Mouse (Mus musculus): Measurements from ENCODE around the gene Zfp334. TPM values are rescaled to one million over a fixed set of nuclear protein-coding genes. Genes with fewer than 3 reads are reported as not detected.

Zfp334 gene
- polyA plus RNA-seq, 1 experiment from 2014 or later: 3.6 TPM

- WGBS: under 1% methylated on average over 13 of the region's 13 CpGs
- Histone ChIP-seq H3K27me3 (ENCODE audit: insufficient read depth, low read length) (no peaks in the 10 kb centered on the region), H3K9me3 (replicated peaks; ENCODE audit: low read length) (no peaks in the 10 kb centered on the region), H3K27ac (no peak overlapping the region), H3K36me3 (ENCODE audit: insufficient read depth, low read length) (no peaks in the 10 kb centered on the region), H3K4me1 (replicated peaks; ENCODE audit: insufficient read depth, low read length) (no peaks in the 10 kb centered on the region; the same call in 1 of the 2 replicates), H3K4me2 (ENCODE audit: low read length) (peak overlapping the region; percentile 46), H3K9ac (ENCODE audit: low read depth, low read length) (no peak overlapping the region), H3K4me3 (replicated peaks; ENCODE audit: low read depth, low read length) (peak overlapping the region; percentile 6; the same call in 1 of the 2 replicates)
- ATAC-seq (replicated peaks; ENCODE audit: low FRiP score, low read depth) (no peak), DNase-seq (ENCODE audit: low spot score) (peak; percentile 34)
- no peak for TF ChIP-seq CTCF (IDR thresholded peaks at IDR 0.05; ENCODE audit: low read depth)
Measured at GRCm38 (mm10) chr2:165367868-165368439, 20.1 kb downstream of the Zfp334 start.

- peak; percentile 72 for ATAC-seq (replicated peaks; ENCODE audit: low FRiP score, low read depth)
- 0 out of 2 replicates have a peak overlapping the region, but pooled peaks have one; percentile 11 for H3K4me2 ChIP-seq (ENCODE audit: low read length)
- H3K27ac ChIP-seq: no peak overlapping the region
- H3K4me3 ChIP-seq (replicated peaks; ENCODE audit: low read depth, low read length): no peak overlapping the region
- TF ChIP-seq CTCF (IDR thresholded peaks at IDR 0.05; ENCODE audit: low read depth): no peak
- no peak overlapping the region for H3K9ac ChIP-seq (ENCODE audit: low read depth, low read length)
- DNase-seq (ENCODE audit: low spot score): peak; percentile 62
- H3K36me3 ChIP-seq (ENCODE audit: insufficient read depth, low read length): no peaks in the 10 kb centered on the region
- WGBS: 9% methylated on average over 5 of the region's 8 CpGs
- H3K9me3 ChIP-seq (replicated peaks; ENCODE audit: low read length): no peaks in the 10 kb centered on the region
- H3K27me3 ChIP-seq (ENCODE audit: insufficient read depth, low read length): no peaks in the 10 kb centered on the region
- H3K4me1 ChIP-seq (replicated peaks; ENCODE audit: insufficient read depth, low read length): no peaks in the 10 kb centered on the region; the same call in 1 of the 2 replicates
Measured at GRCm38 (mm10) chr2:165367047-165367520, 21.0 kb downstream of the Zfp334 start.

GRCm38 (mm10) chr2:165364334-165365091, 23.5 kb downstream of the Zfp334 start:
- ATAC-seq (replicated peaks; ENCODE audit: low FRiP score, low read depth) (peak; percentile 46; the same call in 1 of the 2 replicates), DNase-seq (ENCODE audit: low spot score) (peak; percentile 74)
- 9% methylated on average over 21 of the region's 21 CpGs for WGBS
- Histone ChIP-seq H3K36me3 (ENCODE audit: insufficient read depth, low read length) (no peaks in the 10 kb centered on the region), H3K4me2 (ENCODE audit: low read length) (peak overlapping the region; percentile 44), H3K9ac (ENCODE audit: low read depth, low read length) (no peak overlapping the region), H3K27ac (no peak overlapping the region), H3K9me3 (replicated peaks; ENCODE audit: low read length) (no peaks in the 10 kb centered on the region), H3K4me3 (replicated peaks; ENCODE audit: low read depth, low read length) (no peak overlapping the region), H3K27me3 (ENCODE audit: insufficient read depth, low read length) (no peaks in the 10 kb centered on the region), H3K4me1 (replicated peaks; ENCODE audit: insufficient read depth, low read length) (no peaks in the 10 kb centered on the region; the same call in 1 of the 2 replicates)
- TF ChIP-seq CTCF (IDR thresholded peaks at IDR 0.05; ENCODE audit: low read depth): peak; percentile 85

GRCm38 (mm10) chr2:165363282-165363681, 24.8 kb downstream of the Zfp334 start:
- Histone ChIP-seq H3K9me3 (replicated peaks; ENCODE audit: low read length) (no peaks in the 10 kb centered on the region), H3K4me3 (replicated peaks; ENCODE audit: low read depth, low read length) (no peak overlapping the region), H3K4me1 (replicated peaks; ENCODE audit: insufficient read depth, low read length) (no peaks in the 10 kb centered on the region; the same call in 1 of the 2 replicates), H3K27me3 (ENCODE audit: insufficient read depth, low read length) (no peaks in the 10 kb centered on the region), H3K9ac (ENCODE audit: low read depth, low read length) (no peak overlapping the region), H3K27ac (no peak overlapping the region), H3K36me3 (ENCODE audit: insufficient read depth, low read length) (no peaks in the 10 kb centered on the region), H3K4me2 (ENCODE audit: low read length) (no peak overlapping the region)
- ATAC-seq (replicated peaks; ENCODE audit: low FRiP score, low read depth) (no peak), DNase-seq (ENCODE audit: low spot score) (no peak)
- TF ChIP-seq CTCF (IDR thresholded peaks at IDR 0.05; ENCODE audit: low read depth): peak; percentile 26; the same call in 1 of the 2 replicates
- 91% methylated on average over 6 of the region's 6 CpGs for WGBS

DNA sequence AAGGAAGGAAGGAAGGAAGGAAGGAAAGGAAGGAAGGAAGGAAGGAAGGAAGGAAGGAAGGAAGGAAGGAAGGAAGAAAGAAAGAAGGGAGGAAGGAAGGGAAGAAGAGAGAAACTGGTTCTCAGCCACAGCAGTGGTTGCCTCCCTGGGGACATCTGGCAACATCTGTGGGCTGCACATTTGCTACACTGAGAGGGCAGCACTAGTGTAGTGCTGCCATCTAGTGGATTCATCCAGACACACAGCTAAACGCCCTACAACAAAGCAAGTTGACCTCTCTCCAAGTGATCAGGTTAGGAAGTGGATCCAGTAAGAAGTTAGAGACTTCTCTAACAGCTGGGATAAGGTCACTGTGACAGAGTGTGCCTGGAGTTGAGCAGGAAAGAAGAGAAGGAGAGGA, 27.2 kb downstream of the Zfp334 start:
- H3K36me3 ChIP-seq (ENCODE audit: insufficient read depth, low read length): no peaks in the 10 kb centered on the region
- ATAC-seq (replicated peaks; ENCODE audit: low FRiP score, low read depth) (peak; percentile 35; the same call in 1 of the 2 replicates), DNase-seq (ENCODE audit: low spot score) (peak; percentile 87)
- no peak overlapping the region for H3K4me3 ChIP-seq (replicated peaks; ENCODE audit: low read depth, low read length)
- H3K27ac ChIP-seq: no peak overlapping the region
- no peak overlapping the region for H3K9ac ChIP-seq (ENCODE audit: low read depth, low read length)
- no peaks in the 10 kb centered on the region for H3K4me1 ChIP-seq (replicated peaks; ENCODE audit: insufficient read depth, low read length)
- TF ChIP-seq CTCF (IDR thresholded peaks at IDR 0.05; ENCODE audit: low read depth): peak; percentile 91
- H3K4me2 ChIP-seq (ENCODE audit: low read length): no peak overlapping the region
- WGBS: 0% methylated on average over 1 of the region's 1 CpGs
- H3K27me3 ChIP-seq (ENCODE audit: insufficient read depth, low read length): no peaks in the 10 kb centered on the region
- H3K9me3 ChIP-seq (replicated peaks; ENCODE audit: low read length): no peaks in the 10 kb centered on the region

GRCm38 (mm10) chr2:165351828-165352513, 36.1 kb downstream of the Zfp334 start:
- 94% methylated on average over 20 of the region's 20 CpGs for WGBS
- DNase-seq (ENCODE audit: low spot score) (no peak), ATAC-seq (replicated peaks; ENCODE audit: low FRiP score, low read depth) (no peak)
- no peak overlapping the region for H3K27ac ChIP-seq
- no peaks in the 10 kb centered on the region for H3K36me3 ChIP-seq (ENCODE audit: insufficient read depth, low read length)
- 0 out of 2 replicates have a peak, but pooled peaks cover 6% of the 10 kb centered on the region for H3K9me3 ChIP-seq (replicated peaks; ENCODE audit: low read length)
- no peak overlapping the region for H3K4me3 ChIP-seq (replicated peaks; ENCODE audit: low read depth, low read length)
- no peaks in the 10 kb centered on the region for H3K27me3 ChIP-seq (ENCODE audit: insufficient read depth, low read length)
- no peaks in the 10 kb centered on the region for H3K4me1 ChIP-seq (replicated peaks; ENCODE audit: insufficient read depth, low read length)
- no peak for TF ChIP-seq CTCF (IDR thresholded peaks at IDR 0.05; ENCODE audit: low read depth)
- H3K9ac ChIP-seq (ENCODE audit: low read depth, low read length): no peak overlapping the region
- no peak overlapping the region for H3K4me2 ChIP-seq (ENCODE audit: low read length)

Data from kidney, postnatal 0 days (tissue).